Mouse (Mus musculus): ENCODE results near the gene Pygo1. TPM values are rescaled to one million over a fixed set of nuclear protein-coding genes. Genes with fewer than 3 reads are reported as not detected.

Pygo1 gene
- polyA plus RNA-seq, 1 experiment from 2014 or later, result 11.5 TPM

DNA sequence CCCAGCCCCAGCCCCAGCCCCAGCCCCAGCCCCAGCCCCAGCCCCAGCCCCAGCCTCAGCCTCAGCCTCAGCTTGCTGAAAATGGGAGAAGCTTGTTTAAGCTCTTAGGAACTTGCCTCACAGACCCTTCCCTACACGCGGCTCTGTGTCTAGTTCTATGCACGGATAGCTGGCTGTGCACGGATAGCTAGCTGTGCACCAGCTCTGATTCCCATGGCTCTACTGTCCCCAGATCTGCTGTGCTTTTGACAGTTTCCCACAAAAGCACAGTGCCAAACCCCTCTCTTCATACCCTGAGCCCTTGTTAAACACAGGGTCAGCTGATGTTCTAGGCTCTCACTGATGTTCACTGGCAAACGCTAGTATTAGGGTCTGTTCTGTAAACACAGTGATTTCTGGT lies 32.7 kb upstream of the Pygo1 start:
- ATAC-seq (ENCODE audit: insufficient number of reproducible peaks, insufficient read depth, low FRiP score, low TSS enrichment, low read depth), result no peak
- Histone ChIP-seq H3K4me1 (replicated peaks) (0 out of 2 replicates have a peak, but pooled peaks cover 2% of the 10 kb centered on the region), H3K4me3 (replicated peaks) (no peak overlapping the region), H3K9me3 (no peaks in the 10 kb centered on the region), H3K9ac (replicated peaks) (no peak overlapping the region), H3K36me3 (no peaks in the 10 kb centered on the region), H3K27me3 (no peaks in the 10 kb centered on the region), H3K4me2 (no peak overlapping the region), H3K27ac (no peak overlapping the region)
- 96% methylated on average over 5 of the region's 5 CpGs for WGBS

DNA sequence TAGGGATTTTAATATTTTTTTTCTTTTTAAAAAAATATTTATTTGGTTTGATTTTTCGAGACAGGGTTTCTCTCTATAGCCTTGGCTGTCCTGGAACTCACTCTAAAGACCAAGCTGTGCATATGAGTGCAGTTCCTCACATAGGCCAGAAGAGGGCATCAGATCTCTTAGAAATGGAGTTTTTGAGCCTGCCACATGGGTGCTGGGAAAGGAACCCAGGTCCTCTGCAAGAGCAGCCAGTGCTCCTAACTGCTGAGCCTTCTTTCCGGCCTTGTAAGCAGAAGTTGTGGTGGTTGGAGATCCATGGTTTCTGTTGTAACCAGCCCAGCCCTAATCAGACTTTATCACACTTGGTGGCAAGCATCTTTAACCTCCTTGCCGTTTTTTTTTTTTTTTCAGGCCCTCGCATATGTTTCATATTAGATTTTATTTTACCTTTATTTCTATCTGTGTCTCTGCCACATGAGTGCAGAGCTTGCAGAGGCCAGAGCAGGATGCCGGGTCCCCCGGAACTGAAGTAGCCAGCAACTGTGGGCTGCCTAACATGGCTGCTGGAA lies 30.6 kb upstream of the Pygo1 start:
- 92% methylated on average over 6 of the region's 6 CpGs for WGBS
- Histone ChIP-seq H3K9ac (replicated peaks) (no peak overlapping the region), H3K4me3 (replicated peaks) (no peak overlapping the region), H3K4me2 (no peak overlapping the region), H3K36me3 (no peaks in the 10 kb centered on the region), H3K9me3 (no peaks in the 10 kb centered on the region), H3K27me3 (no peaks in the 10 kb centered on the region), H3K4me1 (replicated peaks) (0 out of 2 replicates have a peak, but pooled peaks cover 2% of the 10 kb centered on the region), H3K27ac (no peak overlapping the region)
- ATAC-seq (ENCODE audit: insufficient number of reproducible peaks, insufficient read depth, low FRiP score, low TSS enrichment, low read depth), result no peak

DNA sequence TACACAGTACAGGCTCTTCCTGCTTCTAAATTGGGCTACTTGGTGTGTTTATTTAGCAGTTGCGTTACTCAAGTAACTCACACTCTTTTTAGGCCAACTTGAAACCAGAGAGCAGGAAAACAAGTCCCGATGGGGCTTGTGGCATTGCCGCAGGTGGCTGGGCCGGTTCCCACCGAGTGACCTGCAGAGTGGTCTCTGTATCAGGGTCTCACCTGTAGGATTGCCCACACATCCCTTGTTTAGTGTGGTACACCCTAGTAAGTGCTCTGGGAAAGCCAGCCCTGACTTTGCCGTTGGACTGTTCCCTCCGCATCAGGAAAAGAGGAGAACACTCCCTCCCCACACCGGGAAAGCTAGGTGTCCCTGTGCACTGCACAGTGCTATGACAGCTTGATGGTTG lies 23.4 kb upstream of the Pygo1 start:
- Histone ChIP-seq H3K9ac (replicated peaks) (no peak overlapping the region), H3K4me1 (replicated peaks) (no peaks in the 10 kb centered on the region; the same call in 1 of the 2 replicates), H3K27me3 (no peaks in the 10 kb centered on the region), H3K4me2 (no peak overlapping the region), H3K27ac (no peak overlapping the region), H3K36me3 (no peaks in the 10 kb centered on the region), H3K4me3 (replicated peaks) (no peak overlapping the region), H3K9me3 (no peaks in the 10 kb centered on the region)
- ATAC-seq (ENCODE audit: insufficient number of reproducible peaks, insufficient read depth, low FRiP score, low TSS enrichment, low read depth), result no peak
- WGBS, result 87% methylated on average over 8 of the region's 8 CpGs

DNA sequence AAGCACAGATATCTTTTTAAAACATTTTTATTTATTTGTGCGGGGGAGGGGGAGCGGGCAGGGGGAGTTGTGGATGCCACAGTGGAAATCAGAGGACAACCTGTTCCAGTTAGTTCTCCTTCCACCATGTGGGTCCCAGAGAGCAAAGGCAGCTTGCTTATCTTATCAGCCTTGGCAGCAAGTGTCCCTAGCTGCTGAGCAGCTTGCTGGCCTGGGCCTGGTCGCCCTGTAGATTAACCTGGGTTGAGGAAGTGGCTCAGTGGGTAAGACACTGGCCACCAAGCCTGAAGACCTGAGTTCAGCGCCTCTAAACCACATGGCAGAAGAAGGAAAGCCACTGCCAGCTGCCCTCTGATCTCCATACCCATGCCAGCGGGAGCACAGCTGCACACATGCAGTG lies 22.8 kb upstream of the Pygo1 start:
- WGBS, result 91% methylated on average over 5 of the region's 5 CpGs
- H3K9ac ChIP-seq (replicated peaks), result no peak overlapping the region
- H3K36me3 ChIP-seq, result no peaks in the 10 kb centered on the region
- H3K9me3 ChIP-seq, result no peaks in the 10 kb centered on the region
- H3K4me1 ChIP-seq (replicated peaks), result no peaks in the 10 kb centered on the region; the same call in 1 of the 2 replicates
- no peak overlapping the region for H3K4me2 ChIP-seq
- H3K4me3 ChIP-seq (replicated peaks), result no peak overlapping the region
- no peak for ATAC-seq (ENCODE audit: insufficient number of reproducible peaks, insufficient read depth, low FRiP score, low TSS enrichment, low read depth)
- H3K27me3 ChIP-seq, result no peaks in the 10 kb centered on the region
- H3K27ac ChIP-seq, result no peak overlapping the region

DNA sequence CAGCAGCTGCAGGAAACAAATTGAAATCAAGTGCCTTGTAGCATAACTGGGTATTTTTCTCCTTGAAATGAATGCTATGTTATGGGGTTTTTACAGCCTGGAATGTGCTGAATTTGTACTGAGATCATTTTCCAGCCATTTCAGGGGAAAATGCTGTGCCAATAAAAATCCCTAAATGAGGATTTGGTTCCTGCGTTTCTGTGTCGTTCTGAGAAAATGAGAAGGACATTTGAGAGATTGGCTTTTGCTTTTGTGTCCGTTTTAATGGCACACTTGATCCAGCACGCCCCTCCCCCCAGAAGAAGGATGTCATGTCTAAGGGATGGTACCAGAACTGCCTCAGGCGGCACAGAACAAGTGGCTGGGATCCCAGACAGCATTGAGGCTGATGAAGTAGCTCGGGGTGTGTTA lies 18.7 kb upstream of the Pygo1 start:
- Histone ChIP-seq H3K4me1 (replicated peaks) (no peaks in the 10 kb centered on the region; the same call in 1 of the 2 replicates), H3K4me3 (replicated peaks) (no peak overlapping the region), H3K36me3 (peaks cover 7% of the 10 kb centered on the region; the same call in 1 of the 2 replicates), H3K27ac (peak overlapping the region; percentile 60), H3K9ac (replicated peaks) (no peak overlapping the region), H3K4me2 (no peak overlapping the region), H3K27me3 (no peaks in the 10 kb centered on the region), H3K9me3 (no peaks in the 10 kb centered on the region)
- WGBS, result 73% methylated on average over 6 of the region's 6 CpGs
- no peak for ATAC-seq (ENCODE audit: insufficient number of reproducible peaks, insufficient read depth, low FRiP score, low TSS enrichment, low read depth)

DNA sequence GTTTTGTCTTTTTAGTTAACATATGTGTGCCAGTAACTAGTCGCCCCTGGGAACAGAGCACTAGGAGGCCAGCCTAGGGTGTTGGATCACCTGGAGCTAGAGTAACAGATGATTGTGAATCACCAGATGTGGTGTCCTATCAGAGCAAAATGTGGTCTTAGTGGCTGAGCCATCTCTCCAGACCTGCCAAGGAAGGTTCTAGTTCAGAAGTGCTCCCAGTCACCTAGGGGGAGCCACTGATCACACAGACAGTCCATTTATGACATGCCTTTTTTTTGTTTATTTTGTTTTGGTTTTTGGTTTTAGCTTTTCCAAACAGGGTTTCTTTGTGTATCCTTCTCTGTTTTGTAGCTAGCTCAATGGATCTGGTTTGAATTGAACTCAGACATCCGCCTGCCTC lies 14.1 kb upstream of the Pygo1 start:
- Histone ChIP-seq H3K27ac (no peak overlapping the region), H3K4me3 (replicated peaks) (no peak overlapping the region), H3K9ac (replicated peaks) (no peak overlapping the region), H3K4me2 (no peak overlapping the region), H3K27me3 (no peaks in the 10 kb centered on the region), H3K4me1 (replicated peaks) (no peaks in the 10 kb centered on the region), H3K36me3 (peaks cover 11% of the 10 kb centered on the region; the same call in 1 of the 2 replicates), H3K9me3 (no peaks in the 10 kb centered on the region)
- WGBS, result 86% methylated on average over 2 of the region's 2 CpGs
- ATAC-seq (ENCODE audit: insufficient number of reproducible peaks, insufficient read depth, low FRiP score, low TSS enrichment, low read depth), result no peak

DNA sequence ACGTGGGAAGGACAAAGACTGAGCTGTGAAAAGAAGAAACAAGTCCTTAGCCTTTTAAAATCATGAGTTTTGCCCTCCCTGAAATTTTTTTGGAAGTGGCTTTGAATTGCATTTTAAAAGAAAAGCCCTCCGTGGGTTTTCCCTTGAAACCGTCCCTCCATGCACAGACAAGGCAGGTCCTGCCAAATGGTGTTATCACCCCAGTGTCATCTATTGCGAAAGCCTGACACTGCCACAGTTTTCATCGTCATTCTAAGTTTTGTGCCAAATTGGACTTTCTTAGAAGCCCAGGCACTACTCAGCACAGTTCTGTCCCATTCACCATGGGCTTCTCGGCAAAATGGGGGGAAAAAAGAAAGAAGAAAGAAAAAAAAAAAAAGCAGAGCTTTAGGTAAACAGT lies 11.9 kb upstream of the Pygo1 start:
- ATAC-seq (ENCODE audit: insufficient number of reproducible peaks, insufficient read depth, low FRiP score, low TSS enrichment, low read depth), result no peak
- H3K4me1 ChIP-seq (replicated peaks), result no peaks in the 10 kb centered on the region
- no peaks in the 10 kb centered on the region for H3K27me3 ChIP-seq
- H3K4me3 ChIP-seq (replicated peaks), result no peak overlapping the region
- no peak overlapping the region for H3K9ac ChIP-seq (replicated peaks)
- no peak overlapping the region for H3K27ac ChIP-seq
- H3K4me2 ChIP-seq, result no peak overlapping the region
- peaks cover 6% of the 10 kb centered on the region; the same call in 1 of the 2 replicates for H3K36me3 ChIP-seq
- WGBS, result 76% methylated on average over 6 of the region's 6 CpGs
- no peaks in the 10 kb centered on the region for H3K9me3 ChIP-seq

DNA sequence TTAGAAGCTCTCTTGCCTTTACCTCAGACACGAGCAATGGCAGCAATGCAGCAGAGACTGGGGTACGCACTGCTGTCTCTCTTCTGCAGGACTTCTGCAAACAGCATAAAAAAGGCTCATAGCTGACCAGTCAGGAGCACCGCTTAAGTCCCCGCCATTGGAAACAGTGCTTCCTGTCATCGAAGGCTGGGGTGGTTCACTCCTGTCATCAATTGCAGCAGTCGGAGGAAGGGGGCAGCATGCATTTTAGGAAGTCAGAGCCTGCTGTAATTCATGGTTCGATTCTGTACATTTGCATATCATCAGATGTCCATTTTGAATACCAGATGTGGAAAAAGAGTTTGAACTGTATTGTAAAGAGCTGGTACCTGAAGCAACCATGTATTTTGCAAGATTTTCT lies 9.7 kb upstream of the Pygo1 start:
- peaks cover 4% of the 10 kb centered on the region; the same call in 1 of the 2 replicates for H3K36me3 ChIP-seq
- WGBS, result 84% methylated on average over 7 of the region's 7 CpGs

DNA sequence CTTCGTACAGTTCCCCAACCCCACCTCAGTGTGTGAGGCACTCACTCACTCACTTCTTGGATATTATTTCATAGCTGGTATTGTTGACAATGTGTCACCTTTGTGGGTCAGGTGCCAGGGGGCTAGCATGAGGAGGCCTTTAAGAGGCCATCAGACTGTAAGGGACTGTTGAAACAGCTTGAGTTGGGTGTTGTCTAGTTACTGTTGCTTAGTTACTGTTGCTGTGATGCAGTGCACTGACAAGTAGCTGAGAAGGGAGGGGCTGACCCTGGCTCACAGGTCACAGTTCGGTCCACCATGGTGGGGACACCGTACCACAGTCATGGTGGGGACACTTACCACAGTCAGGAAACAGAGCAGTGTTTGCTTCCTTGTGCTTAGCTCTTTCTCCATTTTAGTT lies 2.4 kb upstream of the Pygo1 start:
- Histone ChIP-seq H3K9ac (replicated peaks) (no peak overlapping the region), H3K27ac (no peak overlapping the region), H3K27me3 (no peaks in the 10 kb centered on the region), H3K36me3 (peaks cover 5% of the 10 kb centered on the region; the same call in 1 of the 2 replicates), H3K9me3 (no peaks in the 10 kb centered on the region), H3K4me2 (no peak overlapping the region), H3K4me3 (replicated peaks) (no peak overlapping the region), H3K4me1 (replicated peaks) (peaks cover 14% of the 10 kb centered on the region)
- 91% methylated on average over 3 of the region's 3 CpGs for WGBS
- no peak for ATAC-seq (ENCODE audit: insufficient number of reproducible peaks, insufficient read depth, low FRiP score, low TSS enrichment, low read depth)

More for the DNA sequence above, 9.7 kb upstream of the Pygo1 start:
- no peak overlapping the region for H3K9ac ChIP-seq (replicated peaks)
- H3K4me3 ChIP-seq (replicated peaks), result no peak overlapping the region
- no peaks in the 10 kb centered on the region for H3K27me3 ChIP-seq
- no peak overlapping the region for H3K27ac ChIP-seq
- no peak for ATAC-seq (ENCODE audit: insufficient number of reproducible peaks, insufficient read depth, low FRiP score, low TSS enrichment, low read depth)
- H3K4me1 ChIP-seq (replicated peaks), result no peaks in the 10 kb centered on the region
- H3K4me2 ChIP-seq, result no peak overlapping the region
- no peaks in the 10 kb centered on the region for H3K9me3 ChIP-seq

DNA sequence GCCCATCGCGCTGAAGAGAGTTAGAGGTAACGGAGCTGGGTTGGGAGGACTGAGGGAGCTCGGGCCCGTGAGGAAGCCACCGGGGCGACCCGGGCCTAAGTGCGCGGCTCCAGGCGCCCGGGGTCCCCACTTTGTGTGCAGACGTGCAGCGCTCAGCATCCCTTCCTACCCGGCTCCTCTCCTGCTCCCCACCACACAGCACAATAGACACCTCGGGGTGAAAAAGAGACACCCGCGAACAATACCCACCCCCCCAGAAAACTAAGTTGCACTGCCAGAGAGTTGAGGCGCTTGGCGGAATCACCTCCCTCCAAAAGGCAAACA lies 452 bp downstream of the Pygo1 start:
- H3K27ac ChIP-seq, result peak overlapping the region; percentile 95
- H3K4me3 ChIP-seq (replicated peaks), result peak overlapping the region; percentile 82
- H3K4me1 ChIP-seq (replicated peaks), result peaks cover 15% of the 10 kb centered on the region
- H3K4me2 ChIP-seq, result peak overlapping the region; percentile 88
- 1% methylated on average over 20 of the region's 20 CpGs for WGBS
- peaks cover 15% of the 10 kb centered on the region; the same call in 1 of the 2 replicates for H3K36me3 ChIP-seq
- H3K27me3 ChIP-seq, result no peaks in the 10 kb centered on the region
- H3K9me3 ChIP-seq, result no peaks in the 10 kb centered on the region
- ATAC-seq (ENCODE audit: insufficient number of reproducible peaks, insufficient read depth, low FRiP score, low TSS enrichment, low read depth), result peak; percentile 56; the same call in 1 of the 2 replicates
- H3K9ac ChIP-seq (replicated peaks), result peak overlapping the region; percentile 98

DNA sequence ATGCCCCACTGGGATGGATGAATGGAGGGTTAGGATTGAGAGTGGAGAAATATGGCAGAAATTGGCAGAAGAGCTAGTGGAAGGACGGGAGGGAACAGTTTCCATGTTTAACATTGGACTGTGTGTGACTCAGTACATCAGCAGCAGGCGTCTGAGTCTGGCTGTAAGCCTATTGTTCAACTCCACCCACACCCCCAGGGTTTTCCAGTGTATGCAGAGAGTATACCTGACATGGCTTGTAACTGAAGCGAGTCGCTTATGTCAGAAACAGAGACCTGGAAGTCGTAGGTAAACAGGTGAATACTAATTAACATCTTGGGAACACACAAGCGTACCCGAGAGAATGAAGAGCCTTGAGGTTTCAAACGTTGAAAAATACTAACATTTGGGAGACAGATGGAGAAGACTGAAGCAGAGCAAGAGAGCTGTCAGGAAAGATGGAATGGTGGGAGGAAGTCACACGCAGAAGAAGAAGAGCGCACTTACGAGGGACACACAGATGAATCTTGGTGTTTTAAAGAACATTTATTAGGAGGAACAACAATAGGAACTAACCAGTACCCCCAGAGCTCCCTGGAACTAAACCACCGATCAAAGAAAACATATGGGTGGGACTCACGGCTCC lies 5.8 kb downstream of the Pygo1 start:
- Histone ChIP-seq H3K4me3 (replicated peaks) (no peak overlapping the region), H3K9ac (replicated peaks) (no peak overlapping the region), H3K4me1 (replicated peaks) (peaks cover 15% of the 10 kb centered on the region), H3K9me3 (no peaks in the 10 kb centered on the region), H3K36me3 (peaks cover 52% of the 10 kb centered on the region), H3K27ac (no peak overlapping the region), H3K4me2 (no peak overlapping the region), H3K27me3 (no peaks in the 10 kb centered on the region)
- 83% methylated on average over 13 of the region's 13 CpGs for WGBS
- no peak for ATAC-seq (ENCODE audit: insufficient number of reproducible peaks, insufficient read depth, low FRiP score, low TSS enrichment, low read depth)

DNA sequence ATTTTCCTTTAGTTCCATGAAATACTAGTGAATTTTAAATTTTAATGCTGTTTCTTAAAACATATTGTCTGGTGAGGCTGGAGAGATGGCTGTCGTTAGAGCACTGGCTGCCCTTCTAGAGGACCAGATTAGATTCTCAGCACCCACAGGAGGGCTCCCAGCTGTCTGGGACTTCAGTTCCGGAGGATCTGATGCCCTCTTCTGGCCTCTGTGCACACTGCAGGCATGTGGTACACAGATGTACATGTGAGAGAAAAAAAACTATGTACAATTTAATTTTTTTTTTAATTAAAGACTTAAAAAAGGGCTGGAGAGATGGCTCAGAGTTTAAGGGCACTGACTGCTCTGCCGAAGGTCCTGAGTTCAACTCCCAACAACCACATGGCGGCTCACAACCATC lies 9.9 kb downstream of the Pygo1 start:
- WGBS, result 83% methylated on average over 4 of the region's 4 CpGs
- Histone ChIP-seq H3K36me3 (peaks cover 45% of the 10 kb centered on the region), H3K27ac (no peak overlapping the region), H3K27me3 (no peaks in the 10 kb centered on the region), H3K9me3 (no peaks in the 10 kb centered on the region), H3K4me2 (no peak overlapping the region), H3K9ac (replicated peaks) (no peak overlapping the region), H3K4me1 (replicated peaks) (no peaks in the 10 kb centered on the region), H3K4me3 (replicated peaks) (no peak overlapping the region)
- no peak for ATAC-seq (ENCODE audit: insufficient number of reproducible peaks, insufficient read depth, low FRiP score, low TSS enrichment, low read depth)

Measured in limb, embryonic 12.5 days (tissue).